Mouse (Mus musculus) testis, adult 2 months (tissue): ENCODE data around the gene Sae1.

Experiments
- CTCF ChIP-seq: fragments of 200-500 bp; IDR thresholded peaks from 2 replicates; pipeline ENCODE4 v1.5.1; 2012; ENCODE audit warnings: low read depth, mild to moderate bottlenecking, inconsistent platforms, low read length, moderate library complexity; ENCODE audit not compliant: control insufficient read depth, insufficient read depth, insufficient replicate concordance
- POLR2A ChIP-seq: fragments of 200-500 bp; IDR thresholded peaks from 2 replicates; pipeline ENCODE4 v1.6.1; 2012; ENCODE audit warnings: low read depth, mild to moderate bottlenecking, inconsistent platforms, low read length, moderate library complexity; ENCODE audit not compliant: control insufficient read depth

GRCm38 (mm10) chr7:16364901-16365500 is 22.6 kb downstream of the Sae1 start:
- TF ChIP-seq POLR2A (no peak), CTCF (no peak)
